Comparison of ENCODE assay signal across 11 mouse cellular contexts in the genomic region with DNA sequence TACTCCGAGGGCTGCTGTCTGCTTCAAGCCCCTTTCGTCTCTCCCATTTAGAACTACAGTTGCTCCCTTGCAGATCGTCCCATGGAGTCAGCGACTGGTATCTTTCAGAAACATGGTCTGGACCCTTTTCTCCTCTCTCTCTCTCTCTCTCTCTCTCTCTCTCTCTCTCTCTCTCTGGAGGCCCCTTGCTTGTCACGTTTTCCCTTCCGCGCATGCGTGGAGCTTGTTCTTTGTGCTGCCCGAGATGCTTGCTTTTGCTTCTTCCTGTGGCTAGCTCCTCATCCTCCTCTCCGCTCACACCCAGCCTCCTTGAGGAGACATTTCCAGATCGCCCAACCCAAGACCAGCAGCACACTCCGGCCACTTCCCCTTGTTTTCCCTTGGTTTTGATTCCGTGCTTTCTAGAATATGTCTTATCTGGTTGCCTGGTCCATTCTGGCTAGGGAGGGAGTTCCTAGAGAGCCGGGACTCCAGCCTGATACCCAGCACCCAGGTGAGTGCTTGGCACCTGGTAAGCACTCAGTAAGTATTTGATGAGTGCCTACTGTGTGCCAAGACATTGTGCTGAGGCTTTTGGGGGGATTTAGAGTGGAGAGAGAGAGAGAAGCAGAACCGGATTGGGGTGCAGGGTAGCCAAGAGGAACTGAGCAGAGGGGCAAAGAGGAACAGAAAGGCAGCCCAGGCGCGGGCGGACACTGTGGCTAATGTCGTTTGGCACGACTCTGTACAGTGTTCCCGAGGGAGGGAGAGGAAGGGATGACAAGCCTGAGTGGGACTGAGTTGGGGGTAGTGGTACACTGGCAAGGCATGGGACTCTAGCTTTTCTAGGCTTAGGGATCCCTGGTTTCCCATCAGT. TPM values are rescaled to one million over a fixed set of nuclear protein-coding genes. Genes with fewer than 3 reads are reported as not detected.
A peak's percentile ranks its signal among the peaks of the same experiment; 100 is the strongest.
DNase-seq lines count a peak whose midpoint lies in the region; ATAC-seq lines count a peak whose summit lies in the region.
"Had no signal": no experiment of that assay in that cellular context is flagged by ENCODE, and none has a peak within 500 bp of the region (broad histone marks: within the 10 kb centered on the region; RNA-seq: fewer than 3 reads in every experiment).

No protein-coding gene starts in this region.

- H3K27ac ChIP-seq in heart, embryonic 11.5 days (ENCODE audit: low read depth, low read length) = no peak overlapping the region
- H3K27ac ChIP-seq: kidney, postnatal 0 days had no signal

- no peak overlapping the region for H3K4me2 ChIP-seq in heart, embryonic 11.5 days

- peak; percentile 20 to 49 for DNase-seq in heart, adult 9 months (ENCODE audit: low spot score in 2 of 2)
- peak; percentile 41 to 50 for DNase-seq in spleen, adult 18-20 months
- DNase-seq in spleen, adult 12 weeks (ENCODE audit: low spot score) = no peak
- no peak for DNase-seq in retina, postnatal 1 day
- DNase-seq in urinary bladder, postnatal 36 days (ENCODE audit: low spot score in 2 of 2) = no peak
- no peak for DNase-seq in urinary bladder, postnatal 25 days (ENCODE audit: low spot score)
- DNase-seq: heart, postnatal 4 days had no signal

- H3K4me3 ChIP-seq in heart, embryonic 11.5 days (ENCODE audit: low read depth, low read length) = no peak overlapping the region
- H3K4me3 ChIP-seq in megakaryocyte, embryonic 14.5 days (replicated peaks) = peak overlapping the region; percentile 28
- H3K4me3 ChIP-seq: erythroblast, embryonic 14.5 days had no signal

- H3K36me3 ChIP-seq in heart, embryonic 11.5 days (ENCODE audit: control insufficient read depth, insufficient read depth, low read length) = peaks cover 13% of the 10 kb centered on the region
- peaks cover 67% of the 10 kb centered on the region for H3K36me3 ChIP-seq in megakaryocyte, embryonic 14.5 days (replicated peaks; ENCODE audit: low read length)

- peaks cover 7% of the 10 kb centered on the region; the same call in 1 of the 2 replicates for H3K4me1 ChIP-seq in heart, embryonic 11.5 days (ENCODE audit: control insufficient read depth, insufficient read depth, low read length)
- peaks cover 55% of the 10 kb centered on the region for H3K4me1 ChIP-seq in megakaryocyte, embryonic 14.5 days

- H3K9ac ChIP-seq in heart, embryonic 11.5 days (ENCODE audit: low read depth, low read length) = no peak overlapping the region

- no peak for ATAC-seq in heart, embryonic 11.5 days (replicated peaks; ENCODE audit: insufficient number of reproducible peaks, low FRiP score, low TSS enrichment)

- 79% methylated on average over 21 of the region's 21 CpGs for WGBS in heart, embryonic 11.5 days (ENCODE audit: insufficient replicate concordance)

- H3K9me3 ChIP-seq in heart, embryonic 11.5 days (replicated peaks; ENCODE audit: control insufficient read depth, low read length) = no peaks in the 10 kb centered on the region
- H3K9me3 ChIP-seq in megakaryocyte, embryonic 14.5 days = no peaks in the 10 kb centered on the region

- H3K27me3 ChIP-seq in heart, embryonic 11.5 days (ENCODE audit: control insufficient read depth, insufficient read depth, low read length) = no peaks in the 10 kb centered on the region
- H3K27me3 ChIP-seq in megakaryocyte, embryonic 14.5 days (replicated peaks) = no peaks in the 10 kb centered on the region

RNA-seq across cellular contexts. Expression of gene Arl10, which starts 3.1 kb away (rescaled TPM):
- 17.6 and 18.4 TPM in 2 replicates for polyA plus RNA-seq in heart, embryonic 11.5 days (2014; fragmentation: Nextera tagmentation; extraction: Ambion mirVana)
- polyA plus RNA-seq in megakaryocyte, embryonic 14.5 days (2012; ENCODE audit: insufficient read depth, low replicate concordance) = 11.5 TPM in 1 of 2 replicates, not detected in the other
- polyA plus RNA-seq: erythroblast, embryonic 14.5 days had no signal

RNA-seq across cellular contexts. Expression of gene Nop16, which starts 12.0 kb away (rescaled TPM):
- 61.8 and 65.6 TPM in 2 replicates for polyA plus RNA-seq in heart, embryonic 11.5 days (2014; fragmentation: Nextera tagmentation; extraction: Ambion mirVana)
- polyA plus RNA-seq in megakaryocyte, embryonic 14.5 days (2012; ENCODE audit: insufficient read depth, low replicate concordance) = 6.9 and 22.1 TPM in 2 replicates

RNA-seq across cellular contexts. Expression of gene Higd2a, which starts 12.1 kb away (rescaled TPM):
- 225 and 241 TPM in 2 replicates for polyA plus RNA-seq in heart, embryonic 11.5 days (2014; fragmentation: Nextera tagmentation; extraction: Ambion mirVana)
- 13.6 and 46.2 TPM in 2 replicates for polyA plus RNA-seq in megakaryocyte, embryonic 14.5 days (2012; ENCODE audit: insufficient read depth, low replicate concordance)

RNA-seq across cellular contexts. Expression of gene 4833439L19Rik, which starts 12.6 kb away (rescaled TPM):
- 126 and 137 TPM in 2 replicates for polyA plus RNA-seq in heart, embryonic 11.5 days (2014; fragmentation: Nextera tagmentation; extraction: Ambion mirVana)
- 23.2 and 24.6 TPM in 2 replicates for polyA plus RNA-seq in megakaryocyte, embryonic 14.5 days (2012; ENCODE audit: insufficient read depth, low replicate concordance)

RNA-seq across cellular contexts. Expression of gene Cltb, which starts 33.3 kb away (rescaled TPM):
- 38.6 and 39.5 TPM in 2 replicates for polyA plus RNA-seq in heart, embryonic 11.5 days (2014; fragmentation: Nextera tagmentation; extraction: Ambion mirVana)
- polyA plus RNA-seq in megakaryocyte, embryonic 14.5 days (2012; ENCODE audit: insufficient read depth, low replicate concordance) = 72.4 and 308 TPM in 2 replicates

Comparison
In these comparisons a context has a peak if more than half of its experiments do, and no peak if none do; other contexts are left out.
1. DNase-seq: peak in heart, adult 9 months (2 of 2) and spleen, adult 18-20 months (2 of 2); none in spleen, adult 12 weeks (single experiment), retina, postnatal 1 day (single experiment), urinary bladder, postnatal 36 days (0 of 2) and urinary bladder, postnatal 25 days (single experiment).